Mouse (Mus musculus) ES-Bruce4 (cell line): ENCODE results near the gene Olfr878. TPM values are rescaled to one million over a fixed set of nuclear protein-coding genes. Genes with fewer than 3 reads are reported as not detected.

Source experiments
- H3K27ac ChIP-seq: 2 replicates; pipeline ENCODE4 v1.5.1; 2012; ENCODE audit warnings: low read length, inconsistent platforms; ENCODE audit not compliant: insufficient read depth
- H3K27me3 ChIP-seq: 2 replicates; pipeline ENCODE4 v1.6.1; 2012; ENCODE audit warnings: mild to moderate bottlenecking, low read length, inconsistent platforms; ENCODE audit not compliant: control insufficient read depth, poor library complexity, insufficient read depth, severe bottlenecking
- H3K36me3 ChIP-seq: 2 replicates; pipeline ENCODE4 v1.6.1; 2012; ENCODE audit warnings: inconsistent platforms, mild to moderate bottlenecking, low read length, moderate library complexity; ENCODE audit not compliant: control insufficient read depth, poor library complexity, insufficient read depth, severe bottlenecking
- H3K4me1 ChIP-seq: one replicate; pipeline ENCODE4 v1.8.1; 2011; ENCODE audit warnings: low read length; ENCODE audit not compliant: control insufficient read depth, insufficient read depth
- H3K4me3 ChIP-seq: 2 replicates; pipeline ENCODE4 v1.5.1; 2011; ENCODE audit warnings: low read depth, mild to moderate bottlenecking, low read length
- H3K9ac ChIP-seq: 2 replicates; pipeline ENCODE4 v1.6.1; 2012; ENCODE audit warnings: low read depth, mild to moderate bottlenecking, inconsistent platforms; ENCODE audit not compliant: poor library complexity, severe bottlenecking
- H3K9me3 ChIP-seq: replicated peaks from 2 replicates; pipeline ENCODE4 v1.6.1; 2012; ENCODE audit warnings: mild to moderate bottlenecking, low read length, inconsistent platforms; ENCODE audit not compliant: control insufficient read depth, poor library complexity, insufficient read depth, severe bottlenecking
- CTCF ChIP-seq: IDR thresholded peaks from one replicate; pipeline ENCODE4 v1.8.1; 2011; ENCODE audit warnings: low read depth, low read length
- EP300 ChIP-seq: IDR thresholded peaks from 2 replicates; pipeline ENCODE4 v1.6.1; 2011; ENCODE audit warnings: low read depth, low read length; ENCODE audit not compliant: insufficient read depth
- POLR2A ChIP-seq: IDR thresholded peaks from one replicate; pipeline ENCODE4 v1.8.1; 2011; ENCODE audit warnings: low read length; ENCODE audit not compliant: insufficient read depth
- polyA plus RNA-seq: library from polyadenylated mRNA; stranded (reverse); fragments of >200 nt; gene quantifications from 2 replicates; pipeline ENCODE4 v1.2.4, GENCODE M21; 2011; ENCODE audit warnings: low read depth; ENCODE audit not compliant: missing spikeins, insufficient read depth, insufficient read length

Olfr878 gene
- not detected in 2 replicates for polyA plus RNA-seq

DNA sequence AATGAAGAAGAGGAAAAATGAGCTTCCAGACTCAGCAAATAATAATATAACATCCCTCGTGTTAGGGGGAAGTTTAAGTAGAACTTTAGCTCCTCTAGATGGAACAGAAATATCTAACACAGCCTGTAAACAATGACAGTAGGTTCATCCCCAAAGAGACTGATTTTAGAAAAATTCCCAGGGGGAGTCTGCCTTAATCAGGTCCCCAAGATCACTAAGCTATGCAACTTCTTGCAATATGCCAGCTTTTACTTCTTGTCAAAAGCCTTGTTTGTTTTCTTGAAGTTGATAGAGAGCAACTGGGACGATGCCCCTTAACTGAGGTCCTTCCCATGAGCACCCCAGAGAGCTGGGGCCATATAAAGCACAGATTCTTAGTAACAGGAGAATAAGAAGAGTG lies at the start of gene Olfr878:
TSS of gene Olfr878 (plus strand) at position 301 of the 400 bp plus-strand sequence.
- Histone ChIP-seq H3K4me3 (no peak within 1 kb of the TSS), H3K9me3 (no peaks in the 10 kb centered on the region), H3K9ac (no peak within 1 kb of the TSS), H3K4me1 (no peaks in the 10 kb centered on the region), H3K36me3 (no peaks in the 10 kb centered on the region), H3K27me3 (no peaks in the 10 kb centered on the region), H3K27ac (no peak within 1 kb of the TSS)
- TF ChIP-seq EP300 (no peak), CTCF (no peak), POLR2A (no peak)

DNA sequence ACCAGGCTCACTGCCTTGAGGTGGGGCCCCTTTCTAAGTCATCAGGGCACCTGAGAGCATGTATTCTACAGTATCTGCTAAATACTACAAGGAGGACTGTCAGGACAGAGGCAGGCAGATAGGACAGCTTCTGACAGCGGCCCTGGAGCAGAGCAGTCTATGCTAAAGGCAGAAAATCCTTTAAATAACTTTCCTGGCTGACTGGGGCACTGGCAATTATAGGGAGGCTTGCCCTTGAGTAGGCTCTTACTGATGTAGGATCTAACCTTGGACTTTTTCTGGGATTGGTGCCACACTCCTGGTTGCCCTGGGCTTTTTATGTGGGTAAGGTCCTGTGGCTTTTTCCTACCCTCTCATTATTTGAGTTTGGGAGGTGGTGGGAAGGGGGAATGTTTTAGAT lies 47.4 kb upstream of the Olfr878 start:
- no peak overlapping the region for H3K4me3 ChIP-seq
- no peak for TF ChIP-seq POLR2A
- no peak for TF ChIP-seq CTCF
- no peaks in the 10 kb centered on the region for H3K4me1 ChIP-seq
- H3K9me3 ChIP-seq = no peaks in the 10 kb centered on the region
- no peaks in the 10 kb centered on the region for H3K27me3 ChIP-seq
- no peak overlapping the region for H3K9ac ChIP-seq
- no peak overlapping the region for H3K27ac ChIP-seq
- no peaks in the 10 kb centered on the region for H3K36me3 ChIP-seq

DNA sequence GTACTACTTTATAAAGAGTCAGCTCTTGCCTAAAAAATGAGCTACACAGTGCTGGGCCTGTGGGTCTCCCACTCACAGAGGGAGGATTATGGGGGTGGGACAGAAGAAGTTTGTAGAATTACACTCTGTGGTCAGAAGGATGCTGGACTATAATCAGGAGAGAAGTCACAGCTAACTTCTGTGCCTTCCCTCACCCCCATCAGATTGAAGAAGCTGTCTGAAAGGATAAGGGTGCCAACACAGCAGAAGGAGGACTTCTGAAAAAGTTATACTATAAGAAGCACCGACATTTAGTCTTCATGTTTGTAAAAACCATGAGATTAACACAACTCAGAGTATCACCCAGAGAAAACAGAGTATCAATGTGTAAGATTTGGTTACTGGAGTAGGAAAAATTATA lies 46.5 kb upstream of the Olfr878 start:
- TF ChIP-seq POLR2A (no peak), CTCF (no peak), EP300 (no peak)
- Histone ChIP-seq H3K4me1 (no peaks in the 10 kb centered on the region), H3K9me3 (no peaks in the 10 kb centered on the region), H3K27me3 (no peaks in the 10 kb centered on the region), H3K36me3 (no peaks in the 10 kb centered on the region), H3K9ac (no peak overlapping the region), H3K27ac (no peak overlapping the region), H3K4me3 (no peak overlapping the region)

DNA sequence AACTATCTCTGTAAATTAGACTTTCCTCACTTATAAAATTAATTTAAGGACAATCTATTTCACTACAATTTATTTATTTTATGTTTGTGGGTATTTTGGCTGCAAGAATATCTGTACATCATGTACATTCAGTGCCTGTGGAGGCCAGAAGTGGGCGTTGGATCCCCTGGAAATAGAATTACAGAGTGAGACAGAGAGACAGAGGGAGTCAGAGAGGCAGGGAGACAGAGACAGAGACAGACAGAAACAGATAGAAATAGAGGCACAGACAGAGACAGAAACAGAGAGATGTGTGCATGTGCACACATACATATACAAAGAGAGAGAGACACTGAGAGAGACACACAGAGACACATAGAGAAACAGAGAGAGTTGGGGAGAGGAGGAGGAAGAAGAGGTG lies 46.1 kb upstream of the Olfr878 start:
- Histone ChIP-seq H3K4me3 (no peak overlapping the region), H3K36me3 (no peaks in the 10 kb centered on the region), H3K27me3 (no peaks in the 10 kb centered on the region), H3K9me3 (no peaks in the 10 kb centered on the region), H3K9ac (no peak overlapping the region), H3K4me1 (no peaks in the 10 kb centered on the region), H3K27ac (no peak overlapping the region)
- no peak for TF ChIP-seq POLR2A
- no peak for TF ChIP-seq CTCF
- no peak for TF ChIP-seq EP300

DNA sequence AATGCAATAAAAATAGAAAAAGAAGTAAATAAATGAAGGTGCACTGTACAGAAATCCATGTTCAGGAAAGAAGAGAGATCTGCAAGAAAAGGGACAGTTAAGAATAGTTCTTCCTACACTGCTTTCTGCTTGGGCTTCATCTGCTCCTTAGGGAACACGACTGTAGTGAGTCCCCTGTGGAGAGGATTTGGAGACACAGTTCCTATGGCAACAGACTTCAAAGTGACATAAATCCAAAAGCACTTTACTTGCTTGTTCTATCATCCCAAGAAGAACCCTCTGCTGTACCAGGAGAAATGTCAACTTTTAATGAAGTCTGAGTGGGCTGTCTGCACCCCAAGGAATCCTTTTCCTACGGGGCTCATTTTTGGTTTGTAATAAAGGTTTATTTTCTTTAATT lies 26.7 kb upstream of the Olfr878 start:
- Histone ChIP-seq H3K36me3 (no peaks in the 10 kb centered on the region), H3K4me1 (no peaks in the 10 kb centered on the region), H3K9me3 (no peaks in the 10 kb centered on the region; the same call in 1 of the 2 replicates), H3K27me3 (no peaks in the 10 kb centered on the region), H3K4me3 (no peak overlapping the region), H3K27ac (no peak overlapping the region), H3K9ac (no peak overlapping the region)
- TF ChIP-seq POLR2A (no peak), CTCF (no peak), EP300 (no peak)

DNA sequence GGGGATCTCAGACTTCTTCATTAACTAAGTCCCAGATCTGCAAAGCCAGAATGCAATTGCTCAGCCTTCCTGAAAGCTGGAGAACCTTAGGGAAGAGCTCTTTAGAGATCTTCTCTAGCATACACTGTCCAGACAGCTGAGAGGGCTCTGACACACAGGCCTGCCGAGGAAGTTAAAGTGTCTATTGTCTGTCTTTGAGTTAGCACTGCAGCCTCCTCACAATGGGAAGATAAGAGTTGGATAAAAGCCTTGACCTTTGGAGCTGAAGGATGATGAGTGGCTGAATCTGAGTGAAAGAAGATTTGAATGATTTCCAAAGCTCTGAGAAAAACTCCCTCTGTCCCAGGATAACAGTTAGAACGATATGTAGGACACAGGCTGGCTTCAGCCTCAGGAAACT lies 21.0 kb upstream of the Olfr878 start, which contains the start of gene Olfr145:
TSS of gene Olfr145 (plus strand) at position 64 of the 400 bp plus-strand sequence.
- H3K27me3 ChIP-seq = no peaks in the 10 kb centered on the region
- TF ChIP-seq CTCF = no peak
- no peak for TF ChIP-seq POLR2A
- no peak for TF ChIP-seq EP300
- H3K36me3 ChIP-seq = no peaks in the 10 kb centered on the region
- H3K9ac ChIP-seq = no peak within 1 kb of the TSS
- no peaks in the 10 kb centered on the region; the same call in 1 of the 2 replicates for H3K9me3 ChIP-seq
- no peaks in the 10 kb centered on the region for H3K4me1 ChIP-seq
- no peak within 1 kb of the TSS for H3K4me3 ChIP-seq
- no peak within 1 kb of the TSS for H3K27ac ChIP-seq
